In genomic region chr12:50549860-50550555, GRCm38 (mm10) we compare ENCODE assay signal across 9 mouse cellular contexts.
DNase-seq lines count a peak whose midpoint lies in the region; ATAC-seq and TF ChIP-seq lines count a peak whose summit lies in the region.
"Had no signal": no experiment of that assay in that cellular context is flagged by ENCODE, and none has a peak within 500 bp of the region (broad histone marks: within the 10 kb centered on the region; RNA-seq: fewer than 3 reads in every experiment).

No protein-coding gene starts in this region.

- H3K4me1 ChIP-seq in liver, adult 2 months (ENCODE audit: control insufficient read depth, insufficient read depth, low read length) = no peaks in the 10 kb centered on the region
- H3K4me1 ChIP-seq in liver, embryonic 11.5 days (replicated peaks; ENCODE audit: control insufficient read depth, insufficient read depth, low read length) = no peaks in the 10 kb centered on the region
- H3K4me1 ChIP-seq in brown adipose tissue, adult 24 weeks (ENCODE audit: control insufficient read depth, insufficient read depth, insufficient read length, low read length) = peaks cover 21% of the 10 kb centered on the region

- DNase-seq in liver, adult 2 months (ENCODE audit: extremely low read depth, low read depth, low spot score) = peak; percentile 63
- DNase-seq in liver, embryonic 11.5 days (ENCODE audit: low spot score) = no peak
- DNase-seq in gastrocnemius, adult 8-10 months (ENCODE audit: low spot score in 2 of 2) = peak; percentile 15 to 36
- DNase-seq in left cerebral cortex, adult 18-20 months (ENCODE audit: low spot score in 2 of 2) = peak; percentile 68 to 69
- DNase-seq in lung, adult 18-20 months = no peak
- no peak for DNase-seq in urinary bladder, postnatal 25 days (ENCODE audit: low spot score)
- no peak for DNase-seq in T-cell, adult 2 months (ENCODE audit: low spot score)

- WGBS in liver, adult 2 months = 76% methylated on average over 8 of the region's 8 CpGs
- WGBS in liver, embryonic 11.5 days = 83% methylated on average over 8 of the region's 8 CpGs

- H3K27me3 ChIP-seq in liver, adult 2 months (ENCODE audit: control insufficient read depth, insufficient read depth, low read length) = no peaks in the 10 kb centered on the region
- no peaks in the 10 kb centered on the region for H3K27me3 ChIP-seq in liver, embryonic 11.5 days (replicated peaks; ENCODE audit: control insufficient read depth, insufficient read depth, low read length)

- no peaks in the 10 kb centered on the region for H3K79me2 ChIP-seq in liver, adult 2 months (ENCODE audit: control insufficient read depth, insufficient read depth, low read length)

- H3K36me3 ChIP-seq in liver, adult 2 months (ENCODE audit: control insufficient read depth, insufficient read depth, low read length) = no peaks in the 10 kb centered on the region
- H3K36me3 ChIP-seq in liver, embryonic 11.5 days (ENCODE audit: control insufficient read depth, insufficient read depth, low read length) = no peaks in the 10 kb centered on the region

- H3K4me2 ChIP-seq in liver, embryonic 11.5 days = no peak overlapping the region

- ATAC-seq in liver, embryonic 11.5 days (replicated peaks; ENCODE audit: low FRiP score) = no peak

- TF ChIP-seq POLR2A in liver, adult 2 months (IDR thresholded peaks at IDR 0.05; ENCODE audit: extremely low read depth, insufficient read depth, low read length) = no peak

- no peaks in the 10 kb centered on the region for H3K9me3 ChIP-seq in liver, embryonic 11.5 days (ENCODE audit: control insufficient read depth, low read length)

- no peak overlapping the region for H3K4me3 ChIP-seq in liver, adult 2 months (ENCODE audit: insufficient read depth, low read depth, low read length)
- H3K4me3 ChIP-seq in liver, embryonic 11.5 days (ENCODE audit: low read depth, low read length) = no peak overlapping the region
- H3K4me3 ChIP-seq in brown adipose tissue, adult 24 weeks (ENCODE audit: insufficient read depth, low read depth, low read length) = no peak overlapping the region
- H3K4me3 ChIP-seq: myocyte had no signal

- H3K9ac ChIP-seq in liver, adult 2 months (ENCODE audit: low read depth, low read length) = no peak overlapping the region
- no peak overlapping the region for H3K9ac ChIP-seq in liver, embryonic 11.5 days (ENCODE audit: low read depth, low read length)

- no peak for TF ChIP-seq CTCF in liver, adult 2 months (IDR thresholded peaks at IDR 0.05; ENCODE audit: low read depth, low read length)

- no peak overlapping the region for H3K27ac ChIP-seq in liver, adult 2 months (replicated peaks; ENCODE audit: insufficient read depth, low read depth, low read length)
- H3K27ac ChIP-seq in liver, embryonic 11.5 days (ENCODE audit: low read depth, low read length) = no peak overlapping the region
- peak overlapping the region; percentile 61; the same call in 1 of the 2 replicates for H3K27ac ChIP-seq in brown adipose tissue, adult 24 weeks (replicated peaks; ENCODE audit: low read depth, low read length)

Comparison
In these comparisons a context has a peak if more than half of its experiments do, and no peak if none do; other contexts are left out.
1. DNase-seq: peak in liver, adult 2 months (single experiment), gastrocnemius, adult 8-10 months (2 of 2) and left cerebral cortex, adult 18-20 months (2 of 2); none in liver, embryonic 11.5 days (single experiment), lung, adult 18-20 months (0 of 2), urinary bladder, postnatal 25 days (single experiment) and T-cell, adult 2 months (single experiment).